Mouse (Mus musculus) left cerebral cortex, postnatal 36 days (tissue): ENCODE results near the gene Tex264. TPM values are rescaled to one million over a fixed set of nuclear protein-coding genes. Genes with fewer than 3 reads are reported as not detected.

ENCODE experiments used
- DNase-seq, 2 experiments: peaks; one replicate each; pipeline ENCODE4 v3.0.0; 2021 to 2022; ENCODE audit warnings: low spot score in 2 of 2, mixed read lengths in 1 of 2
- intact Hi-C: fragments of 180-260 bp; cut with DNase I; formaldehyde crosslinking; loops from one replicate; pipeline ENCODE4 v1.15.1; 2025
- total RNA-seq, 2 experiments: library from RNA; stranded (reverse); gene quantifications; 2 replicates each; pipeline ENCODE4 v1.2.3; 2021

Gene Tex264
- total RNA-seq, 2 experiments from 2014 or later = 104 to 109 TPM

- intact Hi-C loops = no loop called here
- no peak for DNase-seq
These were observed 69.4 kb downstream of the Tex264 start for GRCm38 (mm10) chr9:106616306-106616705.

GRCm38 (mm10) chr9:106614616-106615015, 71.1 kb downstream of the Tex264 start:
- intact Hi-C loops = no loop called here
- no peak for DNase-seq

- intact Hi-C loops = no loop called here
- DNase-seq = no peak
These were observed 71.8 kb downstream of the Tex264 start for GRCm38 (mm10) chr9:106613951-106614350.

- intact Hi-C loops = no loop called here
- no peak for DNase-seq
These were observed 75.0 kb downstream of the Tex264 start for GRCm38 (mm10) chr9:106610727-106611126.

Other genes with a start within 250 kb of the Tex264 start
- gene Acy1, start 247.6 kb downstream of the Tex264 start, total RNA-seq = 10 to 100 TPM; 15.4 to 16.0 TPM
- gene Abhd14b, start 238.5 kb downstream of the Tex264 start, total RNA-seq = 10 to 100 TPM in 1 of 2 experiments, 1 to 10 TPM in 1; 8.8 to 11.4 TPM
- gene Abhd14a, start 238.2 kb downstream of the Tex264 start, total RNA-seq = 10 to 100 TPM; 36.8 to 38.3 TPM
- 100 to 1,000 TPM; 181 to 197 TPM for gene Pcbp4, start 232.6 kb downstream of the Tex264 start, total RNA-seq
- gene Gpr62, start 220.0 kb downstream of the Tex264 start, total RNA-seq = 10 to 100 TPM in 1 of 2 experiments, 1 to 10 TPM in 1; 7.8 to 13.7 TPM
- gene Rrp9, start 210.0 kb downstream of the Tex264 start, total RNA-seq = 10 to 100 TPM; 28.4 to 31.2 TPM
- 1 to 10 TPM; 4.0 to 5.2 TPM for gene Parp3, start 209.0 kb downstream of the Tex264 start, total RNA-seq
- not detected for gene Iqcf1, start 186.0 kb downstream of the Tex264 start, total RNA-seq
- gene Iqcf5, start 171.4 kb downstream of the Tex264 start, total RNA-seq = under 1 TPM in 1 of 2 experiments, not detected in 1; 0.82 TPM
- gene Iqcf3, start 124.3 kb downstream of the Tex264 start, total RNA-seq = not detected
- not detected for gene Iqcf4, start 114.9 kb downstream of the Tex264 start, total RNA-seq
- gene Iqcf6, start 59.3 kb downstream of the Tex264 start, total RNA-seq = not detected
- 10 to 100 TPM; 53.5 to 72.7 TPM for gene Grm2, start 29.8 kb downstream of the Tex264 start, total RNA-seq
- 10 to 100 TPM; 14.7 to 18.0 TPM for gene Rad54l2, start 103.3 kb upstream of the Tex264 start, total RNA-seq
- gene Dcaf1, start 135.9 kb upstream of the Tex264 start, total RNA-seq = 10 to 100 TPM; 31.0 to 33.5 TPM
- 10 to 100 TPM; 50.1 to 61.8 TPM for gene Rbm15b, start 201.5 kb upstream of the Tex264 start, total RNA-seq
- gene Manf, start 206.1 kb upstream of the Tex264 start, total RNA-seq = 100 to 1,000 TPM; 113 to 135 TPM